Mouse (Mus musculus): ENCODE data around the gene Fgfr3. TPM values are rescaled to one million over a fixed set of nuclear protein-coding genes. Genes with fewer than 3 reads are reported as not detected.

Fgfr3 gene
- total RNA-seq, 2 experiments from 2014 or later = 107 to 123 TPM

- DNase-seq (ENCODE audit: extremely low spot score in 1 of 2, low spot score in 1 of 2) = peak in 1 of 2 experiments; percentile 37
Observed at GRCm38 (mm10) chr5:33726081-33726647, 4.7 kb downstream of the Fgfr3 start.

GRCm38 (mm10) chr5:33726891-33727290 lies 5.4 kb downstream of the Fgfr3 start:
- DNase-seq (ENCODE audit: extremely low spot score in 1 of 2, low spot score in 1 of 2) = no peak

- DNase-seq (ENCODE audit: extremely low spot score in 1 of 2, low spot score in 1 of 2) = no peak
Observed at GRCm38 (mm10) chr5:33728841-33729240, 7.4 kb downstream of the Fgfr3 start.

- DNase-seq (ENCODE audit: extremely low spot score in 1 of 2, low spot score in 1 of 2) = no peak
Observed at GRCm38 (mm10) chr5:33730516-33730915, 9.0 kb downstream of the Fgfr3 start.

GRCm38 (mm10) chr5:33731051-33731450 lies 9.6 kb downstream of the Fgfr3 start:
- DNase-seq (ENCODE audit: extremely low spot score in 1 of 2, low spot score in 1 of 2) = peak; percentile 22 to 27

- DNase-seq (ENCODE audit: extremely low spot score in 1 of 2, low spot score in 1 of 2) = no peak
Observed at GRCm38 (mm10) chr5:33733837-33734236, 12.4 kb downstream of the Fgfr3 start.

GRCm38 (mm10) chr5:33735412-33736092 lies 14.1 kb downstream of the Fgfr3 start:
- DNase-seq (ENCODE audit: extremely low spot score in 1 of 2, low spot score in 1 of 2) = no peak

GRCm38 (mm10) chr5:33736230-33736629 lies 14.8 kb downstream of the Fgfr3 start:
- no peak for DNase-seq (ENCODE audit: extremely low spot score in 1 of 2, low spot score in 1 of 2)

GRCm38 (mm10) chr5:33737903-33738321 lies 16.4 kb downstream of the Fgfr3 start:
- peak; percentile 56 to 86 for DNase-seq (ENCODE audit: extremely low spot score in 1 of 2, low spot score in 1 of 2)

- no peak for DNase-seq (ENCODE audit: extremely low spot score in 1 of 2, low spot score in 1 of 2)
Observed at GRCm38 (mm10) chr5:33738341-33738740, 16.9 kb downstream of the Fgfr3 start.

GRCm38 (mm10) chr5:33740548-33740947 lies 19.1 kb downstream of the Fgfr3 start:
- DNase-seq (ENCODE audit: extremely low spot score in 1 of 2, low spot score in 1 of 2) = no peak

- no peak for DNase-seq (ENCODE audit: extremely low spot score in 1 of 2, low spot score in 1 of 2)
Observed at GRCm38 (mm10) chr5:33743481-33743880, 22.0 kb downstream of the Fgfr3 start.

- DNase-seq (ENCODE audit: extremely low spot score in 1 of 2, low spot score in 1 of 2) = no peak
Observed at GRCm38 (mm10) chr5:33777195-33777594, 55.7 kb downstream of the Fgfr3 start.

- no peak for DNase-seq (ENCODE audit: extremely low spot score in 1 of 2, low spot score in 1 of 2)
Observed at GRCm38 (mm10) chr5:33781964-33782344, 60.5 kb downstream of the Fgfr3 start.

GRCm38 (mm10) chr5:33782345-33782998 lies 61.0 kb downstream of the Fgfr3 start, which contains the start of gene Letm1:
TSS of gene Letm1 (minus strand) at chr5:33782817.
- peak; percentile 84 to 88 for DNase-seq (ENCODE audit: extremely low spot score in 1 of 2, low spot score in 1 of 2)

GRCm38 (mm10) chr5:33782999-33783390 lies 61.5 kb downstream of the Fgfr3 start:
- no peak for DNase-seq (ENCODE audit: extremely low spot score in 1 of 2, low spot score in 1 of 2)

Other genes with a start within 250 kb of the Fgfr3 start
- gene Fam53a, start 92.0 kb upstream of the Fgfr3 start, total RNA-seq (2021) = 10 to 100 TPM; 25.5 to 25.7 TPM
- 1 to 10 TPM in 1 of 2 experiments, under 1 TPM in 1; 0.59 to 1.4 TPM for gene Gm9903, start 91.7 kb upstream of the Fgfr3 start, total RNA-seq (2021)
- gene Slbp, start 69.1 kb upstream of the Fgfr3 start, total RNA-seq (2021) = 10 to 100 TPM; 22.4 to 22.5 TPM
- gene Tacc3, start 63.5 kb upstream of the Fgfr3 start, total RNA-seq (2021) = 1 to 10 TPM; 5.2 to 8.3 TPM
- 10 to 100 TPM; 23.7 to 25.1 TPM for gene Tmem129, start 63.3 kb upstream of the Fgfr3 start, total RNA-seq (2021)
- 100 to 1,000 TPM in 1 of 2 experiments, 10 to 100 TPM in 1; 98.8 to 103 TPM for gene Letm1, start 61.1 kb downstream of the Fgfr3 start, total RNA-seq (2021)
- gene Nsd2, start 99.1 kb downstream of the Fgfr3 start, total RNA-seq (2021) = 100 to 1,000 TPM; 122 to 126 TPM
- gene Nelfa, start 214.7 kb downstream of the Fgfr3 start, total RNA-seq (2021) = 10 to 100 TPM; 19.7 to 20.1 TPM

All from layer of hippocampus, postnatal 25 days (tissue).